ENCODE assay signal across 18 mouse cellular contexts in genomic region chr12:7650851-7651250, GRCm38 (mm10).
"Had no signal": no experiment of that assay in that cellular context is flagged by ENCODE, and none has a peak within 500 bp of the region (broad histone marks: within the 10 kb centered on the region; RNA-seq: fewer than 3 reads in every experiment).

No protein-coding gene starts in this region.

- H3K27ac ChIP-seq: midbrain, embryonic 10.5 days; midbrain, embryonic 12.5 days; neural tube, embryonic 13.5 days; neural tube, embryonic 15.5 days had no signal

- H3K27me3 ChIP-seq: midbrain, embryonic 12.5 days; neural tube, embryonic 13.5 days; neural tube, embryonic 15.5 days had no signal

- ATAC-seq: midbrain, embryonic 16.5 days had no signal

- H3K9me3 ChIP-seq: midbrain, embryonic 10.5 days; midbrain, embryonic 12.5 days; neural tube, embryonic 13.5 days; neural tube, embryonic 15.5 days had no signal

- H3K4me3 ChIP-seq: midbrain, embryonic 10.5 days; midbrain, embryonic 12.5 days; myocyte; neural tube, embryonic 13.5 days; neural tube, embryonic 15.5 days had no signal

- H3K4me2 ChIP-seq: lung, embryonic 14.5 days; midbrain, embryonic 12.5 days; neural tube, embryonic 13.5 days; neural tube, embryonic 15.5 days had no signal

- H3K36me3 ChIP-seq: midbrain, embryonic 10.5 days; midbrain, embryonic 12.5 days; neural tube, embryonic 13.5 days; neural tube, embryonic 15.5 days had no signal

- DNase-seq: lung, adult 18-20 months; lung, embryonic 14.5 days; lung, postnatal 10 days; lung, postnatal 4 days; midbrain, embryonic 14.5 days; retina, postnatal 1 day; right cerebral cortex, adult 18-20 months; right cerebral cortex, postnatal 14 days; spleen, adult 18-20 months; thymus, adult 18-20 months; thymus, postnatal 14 days; thymus, postnatal 36 days had no signal

- H3K4me1 ChIP-seq: midbrain, embryonic 10.5 days; midbrain, embryonic 12.5 days; neural tube, embryonic 13.5 days; neural tube, embryonic 15.5 days had no signal

- H3K9ac ChIP-seq: lung, embryonic 14.5 days; midbrain, embryonic 12.5 days; neural tube, embryonic 13.5 days; neural tube, embryonic 15.5 days had no signal
